Mouse (Mus musculus): ENCODE measurements around the gene Esp31.

Gene Esp31
- long read RNA-seq, experiment 1: 0 reads
- long read RNA-seq, experiment 2: 0 reads

- intact Hi-C loops (cut with DNase I): no loop called here
These were observed at the start of gene Esp31 for GRCm38 (mm10) chr17:38639147-38639546. TSS of gene Esp31 (plus strand) at chr17:38639447.
